Mouse (Mus musculus): ENCODE results near the gene Mybpc3.

The Mybpc3 gene

DNA sequence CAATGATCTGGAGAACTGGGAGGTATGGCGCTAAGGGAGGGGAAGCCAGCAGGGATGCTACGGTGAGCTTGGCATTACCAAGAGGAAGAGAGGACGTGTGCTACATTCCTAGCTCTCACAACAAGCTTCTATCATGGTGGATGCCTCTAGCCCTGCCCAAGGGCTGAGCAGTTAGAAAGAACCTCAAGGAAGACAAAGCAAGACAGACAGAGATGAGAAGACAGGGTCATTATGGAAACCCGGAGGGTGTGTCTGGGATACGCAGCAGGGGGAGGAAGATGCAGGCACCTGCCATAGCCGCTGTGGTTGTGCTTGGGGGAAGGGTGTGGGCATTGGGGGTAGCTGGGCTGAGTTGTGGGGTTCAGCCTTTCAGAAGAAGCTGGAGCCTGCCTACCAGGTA, 5.6 kb downstream of the Mybpc3 start:
- DNase-seq = no peak

DNA sequence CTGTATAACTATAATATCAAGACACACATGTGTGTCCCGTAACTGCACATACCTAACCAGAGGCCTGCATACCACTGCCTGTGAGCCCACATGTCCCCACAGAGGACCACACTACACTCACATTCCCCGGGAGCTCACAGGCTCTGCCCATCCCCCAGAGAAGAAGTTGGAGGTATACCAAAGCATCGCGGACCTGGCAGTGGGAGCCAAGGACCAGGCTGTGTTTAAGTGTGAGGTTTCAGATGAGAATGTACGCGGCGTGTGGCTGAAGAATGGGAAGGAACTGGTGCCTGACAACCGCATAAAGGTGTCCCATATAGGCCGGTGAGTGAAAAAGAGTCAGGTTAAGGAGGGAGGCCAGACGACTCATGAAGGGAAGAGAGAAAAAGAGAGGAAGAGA, 7.2 kb downstream of the Mybpc3 start:
- no peak for DNase-seq

DNA sequence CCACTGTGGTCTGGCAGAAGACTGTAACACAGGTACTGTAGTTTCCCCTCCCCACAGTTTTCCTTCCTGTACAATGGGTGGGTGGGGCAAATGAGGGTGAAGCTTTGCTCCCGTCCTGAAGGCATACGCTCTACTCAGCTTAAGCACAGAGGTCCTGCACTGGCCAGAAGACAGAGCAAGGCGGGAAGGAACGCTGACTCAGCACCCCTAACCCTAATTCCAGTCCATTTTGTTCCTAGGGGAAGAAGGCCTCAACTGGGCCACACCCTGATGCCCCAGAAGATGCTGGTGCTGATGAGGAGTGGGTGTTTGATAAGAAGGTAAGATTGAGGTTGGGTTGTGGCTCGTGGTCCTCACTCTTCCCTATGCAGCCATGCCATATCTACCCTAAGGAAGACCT, 10.8 kb downstream of the Mybpc3 start:
- DNase-seq = no peak

DNA sequence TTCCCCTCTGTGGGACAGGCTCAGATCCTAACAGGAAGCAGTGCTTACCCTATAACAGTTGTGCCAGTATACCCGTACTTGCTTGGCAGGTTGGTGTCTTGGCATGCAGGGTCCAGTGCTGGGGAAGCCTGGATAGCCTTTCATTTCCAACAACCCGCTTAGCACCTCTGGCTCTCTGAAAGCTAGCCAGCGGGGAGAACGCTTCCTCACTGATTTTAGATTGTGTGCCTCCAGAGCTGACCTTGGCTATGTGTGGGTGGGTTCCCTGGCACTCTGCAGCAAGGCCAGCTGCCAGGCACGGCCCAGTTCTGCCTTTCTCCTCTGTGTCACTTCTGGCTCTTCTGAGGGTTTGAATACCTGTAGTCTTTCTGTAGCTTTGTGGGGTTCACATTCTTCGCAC, 12.2 kb downstream of the Mybpc3 start:
- no peak for DNase-seq

DNA sequence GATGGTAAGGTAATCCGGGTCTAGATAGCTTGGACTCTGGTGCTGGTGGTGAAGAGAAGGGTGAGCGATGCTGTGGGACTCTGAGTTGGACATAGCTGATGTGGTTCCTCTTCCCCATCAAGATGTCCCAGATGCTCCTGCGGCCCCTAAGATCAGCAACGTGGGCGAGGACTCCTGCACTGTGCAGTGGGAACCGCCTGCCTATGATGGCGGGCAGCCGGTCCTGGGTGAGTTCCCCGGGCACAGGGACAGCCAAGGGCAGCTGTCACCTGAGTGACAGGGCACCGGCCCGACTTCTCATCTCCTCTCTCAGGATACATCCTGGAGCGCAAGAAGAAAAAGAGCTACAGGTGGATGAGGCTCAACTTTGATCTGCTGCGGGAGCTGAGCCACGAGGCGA, 13.3 kb downstream of the Mybpc3 start:
- DNase-seq = no peak

DNA sequence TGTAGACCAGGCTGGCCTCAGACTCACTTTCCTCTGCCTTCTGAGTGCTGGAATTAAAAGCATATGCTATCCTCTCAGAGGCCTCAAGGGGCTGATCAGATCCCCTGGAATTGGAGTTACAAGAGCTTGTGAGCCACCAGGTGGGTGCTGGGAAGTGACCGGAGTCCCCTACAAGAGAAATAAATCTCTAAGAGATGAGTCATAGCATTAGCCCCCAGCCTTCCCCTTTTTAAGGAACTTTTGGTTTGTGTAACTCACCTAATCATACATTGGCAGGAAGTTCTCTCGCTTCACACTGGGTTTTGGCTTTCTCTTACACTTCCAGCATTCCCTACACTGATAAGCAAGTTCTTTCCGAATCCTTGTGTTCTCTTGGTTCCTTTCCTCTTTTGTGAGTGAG, 14.1 kb downstream of the Mybpc3 start:
- no peak for DNase-seq

DNA sequence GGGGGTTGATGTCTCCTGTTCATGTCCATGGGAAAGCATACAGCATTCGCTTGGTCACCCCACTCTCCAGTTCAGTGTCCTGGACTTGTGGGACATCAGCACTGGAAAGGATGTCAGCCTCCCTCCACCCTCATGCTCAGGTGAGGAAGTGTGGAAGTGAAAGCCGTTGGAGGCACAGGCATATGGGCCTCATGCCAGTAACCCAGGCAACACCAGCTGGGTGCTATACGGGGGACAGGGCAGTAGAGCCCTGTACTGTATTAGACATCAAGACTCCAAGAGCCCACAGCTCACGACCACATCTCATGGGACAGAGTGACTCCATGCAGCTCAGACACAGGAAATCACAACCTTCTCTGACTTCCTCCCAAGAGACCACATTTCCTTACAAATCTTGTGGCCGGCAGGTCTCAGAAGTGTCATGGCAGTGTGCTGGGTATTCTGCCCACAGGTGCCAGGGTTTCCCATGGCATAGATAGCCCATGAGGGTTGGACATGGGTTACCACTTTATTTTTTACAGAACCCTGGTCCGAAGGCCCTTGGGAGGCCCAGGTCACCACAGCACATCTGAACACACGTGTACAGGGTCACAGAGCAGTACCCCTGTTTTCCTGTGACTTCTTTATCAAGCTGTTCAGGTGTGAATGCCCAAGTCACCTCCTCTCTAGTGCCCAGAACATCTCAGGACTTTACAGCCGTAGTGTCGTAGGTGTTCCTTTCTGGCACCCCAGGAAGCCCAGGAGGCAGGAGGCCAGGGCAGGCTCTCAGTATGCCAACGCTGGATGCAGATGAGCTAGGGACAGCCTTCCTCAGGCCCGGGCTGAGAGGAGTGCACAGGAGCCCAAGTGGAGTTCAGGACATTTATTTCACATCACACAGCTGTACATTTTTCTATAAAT, 18.8 kb downstream of the Mybpc3 start:
- DNase-seq = no peak

DNA sequence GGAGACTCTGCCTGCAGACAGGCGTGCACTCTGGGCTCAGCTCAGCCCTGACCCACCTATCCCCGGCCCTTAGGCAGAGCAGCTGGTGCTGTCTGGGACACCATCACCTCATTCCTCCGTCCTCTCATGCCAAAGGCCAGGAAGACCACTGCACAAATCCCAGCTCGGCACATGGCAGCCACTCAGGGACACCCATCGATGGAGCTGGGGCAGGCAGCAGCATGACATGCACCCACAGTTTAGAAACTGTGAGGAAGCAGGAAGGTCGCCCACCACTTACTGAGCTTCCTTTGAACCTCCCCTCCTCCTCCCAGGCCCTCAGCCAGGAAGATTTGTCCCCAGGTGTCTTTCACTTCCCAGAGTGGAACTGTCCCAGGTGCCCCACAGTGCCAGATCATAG, 19.5 kb downstream of the Mybpc3 start:
- DNase-seq = no peak

DNA sequence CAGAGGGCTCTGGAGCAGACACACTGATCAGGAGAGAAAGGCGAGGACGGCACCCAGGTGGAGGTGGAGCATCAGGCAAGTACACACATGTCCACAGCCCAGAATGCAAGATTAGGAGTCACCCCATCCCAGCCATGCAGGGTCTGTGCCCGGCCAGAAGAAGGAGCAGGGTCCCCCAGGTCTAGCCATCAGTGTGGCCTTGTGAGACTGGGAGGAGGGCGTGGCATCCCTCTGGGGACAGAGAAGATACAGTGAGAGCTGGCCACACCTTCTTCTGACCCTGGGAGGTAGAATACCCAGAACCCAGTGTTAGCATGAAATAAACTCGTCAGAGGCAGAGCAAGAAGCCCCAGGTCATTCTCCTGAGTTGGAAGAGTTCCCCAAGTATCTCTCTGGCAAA, 21.4 kb downstream of the Mybpc3 start:
- no peak for DNase-seq

DNA sequence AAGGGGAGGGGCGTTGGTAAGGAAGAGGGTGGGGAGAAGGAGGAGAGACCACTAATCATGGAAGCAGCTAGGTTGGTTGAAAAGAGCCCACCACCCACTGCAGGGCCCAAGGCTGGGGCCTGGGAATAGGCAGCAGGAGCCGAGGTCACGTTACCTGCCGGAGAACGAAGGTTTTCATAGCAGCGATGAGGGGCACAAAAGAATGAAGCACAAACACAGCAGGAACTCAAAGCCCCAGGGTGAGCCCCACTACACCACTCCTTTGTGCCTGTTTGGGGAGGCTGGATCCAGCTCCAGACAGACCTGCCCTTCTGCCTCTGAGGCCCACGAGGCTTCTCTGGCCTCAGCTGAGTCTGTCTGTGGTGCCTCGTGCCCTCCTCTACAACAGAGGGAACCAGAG, 21.8 kb downstream of the Mybpc3 start:
- DNase-seq = no peak

DNA sequence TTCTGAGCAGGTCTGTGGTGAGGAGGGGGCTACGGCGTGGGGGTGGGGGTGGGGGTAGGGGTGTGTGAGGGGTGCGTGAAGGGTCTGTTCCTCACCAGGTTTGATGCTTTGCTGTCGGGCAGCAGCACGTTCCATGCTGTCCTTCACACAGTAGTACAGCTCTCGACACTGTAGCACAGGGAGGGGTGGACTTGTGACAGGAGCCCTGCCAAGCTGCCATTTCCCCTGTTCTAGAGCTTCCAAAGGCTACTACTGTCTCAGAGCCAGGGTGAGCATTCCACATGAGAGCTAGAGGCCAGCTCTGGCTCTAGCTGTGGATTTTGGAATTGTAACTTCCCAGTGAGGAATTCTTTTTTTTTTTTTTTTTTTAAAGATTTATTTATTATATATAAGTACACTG, 25.0 kb downstream of the Mybpc3 start:
- DNase-seq = no peak

DNA sequence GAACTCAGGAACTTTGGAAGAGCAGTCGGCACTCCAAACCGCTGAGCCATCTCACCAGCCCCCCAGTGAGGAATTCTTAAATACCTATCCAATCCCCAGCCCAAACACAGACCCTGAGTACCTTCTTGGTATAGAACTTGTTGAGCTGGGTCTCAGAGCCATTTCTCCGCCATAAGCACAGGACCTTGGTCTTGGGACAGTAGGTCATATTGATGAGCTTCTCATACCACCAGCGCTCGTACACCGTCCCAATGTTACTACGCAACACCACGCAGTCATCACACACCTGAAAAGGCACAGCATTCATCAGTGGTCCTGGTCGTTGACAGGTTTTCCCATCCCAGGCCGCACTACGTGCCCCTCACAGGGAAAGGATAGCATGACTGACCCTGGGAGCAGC, 25.5 kb downstream of the Mybpc3 start:
- DNase-seq = no peak

DNA sequence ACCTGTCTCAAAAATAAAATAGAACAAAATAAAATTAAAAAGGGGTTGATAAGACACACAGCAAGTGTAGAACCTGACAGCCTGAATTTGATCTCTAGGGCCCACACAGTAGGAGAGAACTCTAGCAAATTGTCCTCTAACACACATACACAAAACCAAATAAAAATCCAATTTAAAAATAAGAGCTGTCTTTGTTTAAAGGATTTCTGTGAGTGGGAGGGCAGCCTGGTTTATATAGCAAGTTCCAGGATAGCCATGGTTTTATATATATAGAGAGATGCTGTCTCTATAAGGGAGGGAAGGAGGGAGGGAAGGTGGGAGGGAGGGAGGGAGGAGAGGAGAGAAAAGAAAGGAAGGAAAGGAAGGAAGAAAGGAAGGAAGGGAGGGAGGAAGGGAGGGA, 30.2 kb downstream of the Mybpc3 start:
- DNase-seq = no peak

DNA sequence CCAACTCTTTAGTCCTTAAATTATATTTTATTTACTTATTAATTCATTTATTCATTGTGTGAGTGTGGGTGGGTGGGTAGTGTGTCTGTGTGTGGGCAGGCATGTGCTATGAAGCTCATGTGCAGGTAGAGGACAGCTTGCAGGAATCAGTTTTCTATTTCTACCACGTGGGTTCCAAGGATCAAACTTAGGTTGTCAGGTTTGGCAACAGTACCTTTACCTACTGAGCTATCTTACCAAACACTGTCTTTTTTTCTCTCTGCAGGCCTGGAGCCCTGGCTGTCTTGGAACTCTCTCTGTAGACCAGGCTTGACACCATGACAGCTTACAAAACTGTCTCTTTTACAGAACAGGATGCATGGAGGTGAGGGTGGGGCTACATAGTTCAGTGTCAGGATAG, 33.4 kb downstream of the Mybpc3 start:
- DNase-seq = no peak

DNA sequence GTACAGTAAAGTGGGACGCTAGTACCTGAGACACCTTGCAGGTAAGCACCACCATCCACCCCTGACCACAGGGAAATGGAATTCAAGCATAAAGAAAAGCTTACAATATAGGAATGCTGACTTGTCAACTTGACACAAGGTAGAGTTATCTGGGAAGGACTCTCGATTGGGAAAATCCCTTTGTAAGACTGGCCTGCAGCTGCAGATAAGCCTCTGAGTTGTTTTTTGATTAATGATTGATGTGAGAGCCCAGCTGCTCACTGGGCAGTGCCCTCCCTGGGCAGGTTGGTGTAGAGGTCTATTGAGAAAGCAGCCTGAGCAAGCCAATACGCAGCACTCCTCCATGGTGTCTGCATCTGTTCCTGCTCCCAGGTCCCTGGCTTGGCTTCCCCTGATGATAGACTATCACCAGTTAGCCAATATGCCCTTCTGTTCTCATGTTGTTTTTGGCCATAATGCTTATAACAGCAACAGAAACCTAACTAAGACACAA, 35.0 kb downstream of the Mybpc3 start:
- no peak for DNase-seq

DNA sequence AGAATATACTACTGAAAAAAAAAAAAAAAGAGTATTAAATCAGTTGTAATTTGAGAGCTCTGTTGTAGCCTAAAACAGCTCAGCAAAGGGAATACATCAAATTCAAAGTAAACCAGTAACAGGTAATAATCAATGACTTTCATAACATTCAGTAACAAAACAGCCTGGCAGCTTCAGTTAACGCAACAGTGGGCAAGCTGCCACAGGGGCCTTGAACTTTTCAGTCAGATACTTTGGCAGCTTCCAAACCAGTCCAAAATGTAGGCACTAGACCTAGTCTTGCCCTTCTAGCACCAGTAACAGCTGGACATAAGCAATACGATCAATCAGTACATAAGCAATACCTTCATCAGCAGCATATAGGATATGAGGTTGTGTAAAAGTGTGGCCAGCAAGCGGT, 36.1 kb downstream of the Mybpc3 start:
- DNase-seq = no peak

DNA sequence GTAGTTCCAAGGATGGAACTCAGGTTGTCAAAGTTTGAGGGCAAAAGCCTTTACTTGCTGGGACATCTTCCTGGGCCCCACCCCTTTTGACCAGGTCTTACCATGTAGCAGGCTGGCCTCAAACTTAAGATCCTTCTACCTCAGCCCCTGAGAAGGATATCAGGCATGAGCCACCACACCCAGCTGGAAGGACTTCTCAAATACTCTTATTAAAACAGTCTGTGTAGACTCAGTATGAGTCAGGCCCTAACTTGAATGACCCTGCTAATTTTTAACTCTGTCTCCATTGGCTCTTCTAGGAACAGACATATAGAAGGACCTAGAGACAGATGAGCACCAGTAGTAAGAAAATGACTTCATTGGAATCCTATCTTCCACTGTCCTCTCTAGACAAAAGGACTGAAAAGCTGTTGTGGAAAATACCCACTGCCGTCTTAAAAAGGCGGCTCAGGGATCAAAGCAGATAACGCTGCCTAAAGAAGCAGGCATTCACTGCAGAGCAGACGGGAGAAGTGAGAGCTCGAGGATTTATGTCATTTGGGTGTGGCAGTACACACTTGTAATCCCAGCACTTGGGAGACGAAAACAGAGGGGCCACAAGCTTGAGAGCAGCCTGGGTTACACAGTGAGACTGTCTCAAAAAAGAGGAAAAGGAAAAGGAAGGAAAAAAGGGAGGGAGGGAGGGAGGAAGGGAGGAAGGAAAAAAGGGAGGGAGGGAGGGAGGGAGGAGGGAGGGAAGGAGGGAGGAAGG, 39.2 kb downstream of the Mybpc3 start:
- DNase-seq = no peak

DNA sequence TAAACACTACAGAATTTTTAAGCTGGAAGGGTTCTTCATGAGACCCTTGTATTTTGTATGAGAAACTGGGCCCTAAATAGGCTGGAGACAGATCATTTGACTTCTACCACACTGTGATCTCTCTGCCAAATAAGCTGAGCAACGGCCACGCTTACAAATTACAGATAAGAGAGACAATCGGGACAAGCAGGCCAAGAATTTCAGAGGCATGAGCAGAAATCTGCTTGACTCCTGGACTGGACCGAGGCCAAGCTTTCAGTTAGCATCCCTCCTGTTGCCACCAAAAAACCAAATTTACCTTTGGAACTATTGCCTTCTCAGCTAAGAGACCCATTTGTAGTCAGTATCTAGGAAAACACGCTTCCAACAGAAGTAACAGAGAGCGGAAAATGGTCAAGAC, 42.6 kb downstream of the Mybpc3 start:
- DNase-seq = no peak

DNA sequence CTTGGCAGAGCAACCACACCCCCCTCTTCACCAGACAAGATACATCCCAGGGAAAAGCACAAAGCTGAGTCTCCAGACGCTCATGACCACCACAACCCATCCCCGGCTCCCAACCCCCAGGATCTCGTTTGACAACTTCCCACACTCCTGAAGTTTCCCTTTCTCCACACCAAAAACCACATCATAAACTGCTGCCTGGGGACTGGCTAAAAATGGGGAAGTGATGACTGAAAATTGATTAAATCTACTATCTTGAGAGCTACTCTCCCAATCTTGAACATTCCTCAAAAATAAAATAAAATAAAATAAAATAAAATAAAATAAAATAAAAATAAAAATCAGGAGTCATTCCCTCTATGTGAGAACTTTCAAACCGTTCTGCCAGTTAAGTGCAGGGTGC, 45.0 kb downstream of the Mybpc3 start:
- DNase-seq = no peak

DNA sequence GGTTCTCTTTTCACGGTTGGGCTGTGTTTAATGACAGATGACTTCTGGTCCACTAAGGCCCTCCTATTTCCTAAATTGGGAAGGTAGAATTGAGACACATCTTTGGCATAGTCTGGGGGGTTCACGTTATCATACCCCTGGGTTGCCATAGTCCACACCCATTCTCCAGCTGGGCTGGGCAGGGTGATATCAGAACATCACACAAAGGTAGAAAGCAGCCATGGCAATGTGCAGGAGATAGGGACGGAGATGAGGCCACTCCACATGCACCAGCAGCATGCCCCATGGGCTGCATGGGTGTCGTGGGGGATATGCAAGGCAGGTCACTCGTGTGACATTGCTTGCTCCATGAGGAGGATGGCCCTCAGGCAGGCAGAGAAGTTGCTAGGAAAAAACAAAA, 45.6 kb downstream of the Mybpc3 start:
- no peak for DNase-seq

DNA sequence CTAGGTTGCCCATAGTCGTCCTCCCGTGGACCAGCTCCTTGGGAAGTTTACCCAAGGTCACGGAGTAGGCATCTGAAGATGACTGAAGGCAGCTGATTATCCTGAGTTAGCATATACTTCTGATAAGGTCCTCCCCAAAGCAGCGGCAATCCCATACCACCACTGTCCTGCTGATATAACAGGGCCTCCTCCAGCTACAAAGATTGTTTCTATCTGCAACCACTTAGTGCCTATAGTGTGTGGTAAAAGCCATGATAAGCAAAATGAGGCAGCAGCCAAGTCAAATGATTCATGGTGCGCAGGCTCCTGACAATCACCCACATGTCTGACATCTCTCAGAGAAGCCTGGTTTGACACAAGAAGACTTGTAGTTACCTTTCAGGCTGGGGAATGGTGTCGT, 47.0 kb downstream of the Mybpc3 start:
- no peak for DNase-seq

DNA sequence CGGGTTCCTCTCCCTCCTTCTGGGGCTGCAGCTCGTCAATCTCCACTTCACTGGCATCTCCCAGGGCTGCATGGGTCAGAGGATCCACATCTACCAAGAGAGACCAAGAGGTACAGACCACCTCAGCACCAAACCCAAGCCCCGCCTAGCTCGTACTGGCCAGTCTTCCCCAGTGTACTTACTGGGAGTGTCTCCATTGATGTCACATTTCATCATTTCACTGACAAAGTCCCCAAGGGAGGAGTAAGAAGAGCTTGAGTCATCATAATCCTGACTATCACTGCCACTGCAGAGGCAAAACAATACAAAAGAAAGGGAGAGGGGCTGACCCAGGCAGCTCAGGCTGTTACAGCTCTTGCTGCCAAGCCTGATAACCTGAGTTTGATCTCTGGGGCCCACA, 49.7 kb downstream of the Mybpc3 start:
- no peak for DNase-seq

DNA sequence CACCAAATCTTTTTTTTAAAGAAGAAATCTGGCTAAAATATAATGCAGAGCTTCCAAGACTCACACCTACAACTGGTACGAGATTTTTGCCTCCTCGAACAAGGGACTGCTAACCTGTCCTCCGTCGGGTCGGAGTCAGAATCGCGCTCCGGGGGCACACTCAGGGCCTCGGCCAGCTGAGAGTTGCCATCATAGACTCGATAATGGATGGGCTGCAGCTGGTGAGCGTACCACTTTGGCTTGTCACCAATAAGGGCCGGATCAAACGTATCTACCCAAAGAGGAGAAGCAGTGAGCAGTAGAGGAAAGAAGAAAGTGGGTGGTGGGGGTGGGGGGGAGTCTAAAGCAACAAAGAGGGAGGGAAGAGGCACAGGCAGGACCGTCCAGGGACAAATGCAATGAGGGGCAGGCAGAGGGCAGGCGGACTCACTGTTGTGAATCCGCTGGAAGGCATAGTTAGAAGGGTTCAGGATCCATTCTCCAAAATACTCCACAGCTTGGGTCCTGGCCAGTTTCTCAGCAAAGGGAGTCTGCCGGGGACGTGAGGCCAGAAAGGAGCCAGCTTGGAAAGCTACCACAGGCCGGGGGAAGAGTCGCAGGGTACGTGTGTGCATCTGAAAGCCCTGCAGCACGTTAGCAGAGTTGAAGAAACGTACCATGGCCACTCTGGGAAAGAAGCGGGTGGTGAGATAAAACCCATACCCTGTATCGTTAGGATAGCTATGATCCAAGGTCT, 51.8 kb downstream of the Mybpc3 start:
- no peak for DNase-seq

DNA sequence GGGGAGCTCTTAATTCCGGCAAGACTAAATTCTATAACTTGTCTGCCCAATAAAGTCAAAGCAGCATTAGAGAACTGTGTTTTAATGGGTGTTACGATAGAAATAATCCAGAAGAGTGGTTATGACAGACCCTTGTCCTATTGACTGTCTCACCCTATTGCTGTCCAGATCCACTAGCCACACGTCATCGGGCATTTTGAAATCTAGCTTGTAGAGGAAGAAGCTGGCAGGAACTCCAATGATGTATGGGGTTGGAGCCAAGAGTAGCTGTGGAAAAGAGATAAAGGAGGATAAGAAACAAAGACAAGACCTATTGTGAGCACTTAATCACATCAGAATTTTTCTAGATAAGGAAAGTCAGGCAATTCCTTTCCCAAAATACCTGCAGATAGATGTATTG, 57.5 kb downstream of the Mybpc3 start:
- no peak for DNase-seq

Measured in thymus, postnatal 25 days (tissue).